Mouse (Mus musculus): ENCODE measurements around the gene 1700012B07Rik. TPM values are rescaled to one million over a fixed set of nuclear protein-coding genes. Genes with fewer than 3 reads are reported as not detected.

Gene 1700012B07Rik
- polyA plus RNA-seq, 1 experiment from 2014 or later: not detected

GRCm38 (mm10) chr11:109797531-109797930, 30.3 kb downstream of the 1700012B07Rik start:
- TF ChIP-seq EP300 (IDR thresholded peaks at IDR 0.05): no peak
- TF ChIP-seq CTCF (IDR thresholded peaks at IDR 0.05): no peak
- WGBS: 65% methylated on average over 6 of the region's 6 CpGs

GRCm38 (mm10) chr11:109795536-109795935, 32.3 kb downstream of the 1700012B07Rik start:
- no peaks in the 10 kb centered on the region for H3K4me1 ChIP-seq (ENCODE audit: insufficient read depth, low read depth, low read length)
- H3K27ac ChIP-seq (ENCODE audit: low read length): no peak overlapping the region
- ATAC-seq (no peak), DNase-seq (ENCODE audit: low spot score) (no peak)
- no peak overlapping the region for H3K4me2 ChIP-seq (replicated peaks; ENCODE audit: low read depth, low read length)
- H3K4me3 ChIP-seq (ENCODE audit: low read depth, low read length): no peak overlapping the region
- H3K27me3 ChIP-seq (replicated peaks; ENCODE audit: insufficient read depth, low read length): no peaks in the 10 kb centered on the region
- no peaks in the 10 kb centered on the region for H3K9me3 ChIP-seq (ENCODE audit: low read length)
- no peaks in the 10 kb centered on the region for H3K36me3 ChIP-seq (ENCODE audit: insufficient read depth, low read length)
- TF ChIP-seq CTCF (IDR thresholded peaks at IDR 0.05): no peak
- no peak for TF ChIP-seq EP300 (IDR thresholded peaks at IDR 0.05)
- H3K9ac ChIP-seq (replicated peaks; ENCODE audit: low read depth): no peak overlapping the region
- WGBS: 43% methylated on average over 2 of the region's 2 CpGs

More at GRCm38 (mm10) chr11:109797531-109797930, 30.3 kb downstream of the 1700012B07Rik start:
- Histone ChIP-seq H3K4me2 (replicated peaks; ENCODE audit: low read depth, low read length) (no peak overlapping the region), H3K27ac (ENCODE audit: low read length) (no peak overlapping the region), H3K4me3 (ENCODE audit: low read depth, low read length) (no peak overlapping the region), H3K9me3 (ENCODE audit: low read length) (no peaks in the 10 kb centered on the region), H3K27me3 (replicated peaks; ENCODE audit: insufficient read depth, low read length) (no peaks in the 10 kb centered on the region), H3K9ac (replicated peaks; ENCODE audit: low read depth) (no peak overlapping the region), H3K36me3 (ENCODE audit: insufficient read depth, low read length) (no peaks in the 10 kb centered on the region), H3K4me1 (ENCODE audit: insufficient read depth, low read depth, low read length) (no peaks in the 10 kb centered on the region)
- DNase-seq (ENCODE audit: low spot score) (peak; percentile 26), ATAC-seq (no peak)

GRCm38 (mm10) chr11:109793578-109793977, 34.3 kb downstream of the 1700012B07Rik start:
- no peaks in the 10 kb centered on the region for H3K9me3 ChIP-seq (ENCODE audit: low read length)
- ATAC-seq: no peak
- no peaks in the 10 kb centered on the region for H3K36me3 ChIP-seq (ENCODE audit: insufficient read depth, low read length)
- no peak overlapping the region for H3K9ac ChIP-seq (replicated peaks; ENCODE audit: low read depth)
- no peak for TF ChIP-seq EP300 (IDR thresholded peaks at IDR 0.05)
- no peak for TF ChIP-seq CTCF (IDR thresholded peaks at IDR 0.05)
- 72% methylated on average over 4 of the region's 4 CpGs for WGBS
- no peaks in the 10 kb centered on the region for H3K27me3 ChIP-seq (replicated peaks; ENCODE audit: insufficient read depth, low read length)
- no peak overlapping the region for H3K27ac ChIP-seq (ENCODE audit: low read length)
- DNase-seq (ENCODE audit: low spot score): peak; percentile 37
- H3K4me2 ChIP-seq (replicated peaks; ENCODE audit: low read depth, low read length): no peak overlapping the region
- H3K4me1 ChIP-seq (ENCODE audit: insufficient read depth, low read depth, low read length): no peaks in the 10 kb centered on the region
- H3K4me3 ChIP-seq (ENCODE audit: low read depth, low read length): no peak overlapping the region

- no peak overlapping the region for H3K4me2 ChIP-seq (replicated peaks; ENCODE audit: low read depth, low read length)
- no peaks in the 10 kb centered on the region for H3K27me3 ChIP-seq (replicated peaks; ENCODE audit: insufficient read depth, low read length)
- peak; percentile 64 for TF ChIP-seq EP300 (IDR thresholded peaks at IDR 0.05)
- TF ChIP-seq CTCF (IDR thresholded peaks at IDR 0.05): no peak
- H3K4me3 ChIP-seq (ENCODE audit: low read depth, low read length): no peak overlapping the region
- no peaks in the 10 kb centered on the region for H3K9me3 ChIP-seq (ENCODE audit: low read length)
- peak; percentile 77 for DNase-seq (ENCODE audit: low spot score)
- WGBS: 70% methylated on average over 13 of the region's 13 CpGs
- no peaks in the 10 kb centered on the region for H3K4me1 ChIP-seq (ENCODE audit: insufficient read depth, low read depth, low read length)
- peak; percentile 81 for ATAC-seq
- H3K36me3 ChIP-seq (ENCODE audit: insufficient read depth, low read length): no peaks in the 10 kb centered on the region
- H3K27ac ChIP-seq (ENCODE audit: low read length): no peak overlapping the region
- H3K9ac ChIP-seq (replicated peaks; ENCODE audit: low read depth): no peak overlapping the region
Observed at GRCm38 (mm10) chr11:109792401-109792997, 35.3 kb downstream of the 1700012B07Rik start.

GRCm38 (mm10) chr11:109791965-109792364, 35.9 kb downstream of the 1700012B07Rik start:
- H3K4me2 ChIP-seq (replicated peaks; ENCODE audit: low read depth, low read length): no peak overlapping the region
- H3K9ac ChIP-seq (replicated peaks; ENCODE audit: low read depth): no peak overlapping the region
- DNase-seq (ENCODE audit: low spot score) (no peak), ATAC-seq (no peak)
- H3K9me3 ChIP-seq (ENCODE audit: low read length): no peaks in the 10 kb centered on the region
- 96% methylated on average over 2 of the region's 2 CpGs for WGBS
- no peaks in the 10 kb centered on the region for H3K36me3 ChIP-seq (ENCODE audit: insufficient read depth, low read length)
- no peaks in the 10 kb centered on the region for H3K4me1 ChIP-seq (ENCODE audit: insufficient read depth, low read depth, low read length)
- TF ChIP-seq EP300 (IDR thresholded peaks at IDR 0.05) (no peak), CTCF (IDR thresholded peaks at IDR 0.05) (no peak)
- H3K27me3 ChIP-seq (replicated peaks; ENCODE audit: insufficient read depth, low read length): no peaks in the 10 kb centered on the region
- no peak overlapping the region for H3K27ac ChIP-seq (ENCODE audit: low read length)
- no peak overlapping the region for H3K4me3 ChIP-seq (ENCODE audit: low read depth, low read length)

GRCm38 (mm10) chr11:109790221-109790620, 37.6 kb downstream of the 1700012B07Rik start:
- no peak overlapping the region for H3K9ac ChIP-seq (replicated peaks; ENCODE audit: low read depth)
- no peak overlapping the region for H3K4me3 ChIP-seq (ENCODE audit: low read depth, low read length)
- no peaks in the 10 kb centered on the region for H3K36me3 ChIP-seq (ENCODE audit: insufficient read depth, low read length)
- WGBS: 89% methylated on average over 8 of the region's 8 CpGs
- no peak overlapping the region for H3K27ac ChIP-seq (ENCODE audit: low read length)
- H3K4me2 ChIP-seq (replicated peaks; ENCODE audit: low read depth, low read length): no peak overlapping the region
- ATAC-seq (no peak), DNase-seq (ENCODE audit: low spot score) (no peak)
- H3K9me3 ChIP-seq (ENCODE audit: low read length): no peaks in the 10 kb centered on the region
- no peaks in the 10 kb centered on the region for H3K4me1 ChIP-seq (ENCODE audit: insufficient read depth, low read depth, low read length)
- no peaks in the 10 kb centered on the region for H3K27me3 ChIP-seq (replicated peaks; ENCODE audit: insufficient read depth, low read length)
- no peak for TF ChIP-seq CTCF (IDR thresholded peaks at IDR 0.05)
- TF ChIP-seq EP300 (IDR thresholded peaks at IDR 0.05): no peak

Data from lung, postnatal 0 days (tissue).